Mouse (Mus musculus): ENCODE results near the gene Tbxas1. TPM values are rescaled to one million over a fixed set of nuclear protein-coding genes. Genes with fewer than 3 reads are reported as not detected.

Gene Tbxas1
- total RNA-seq, 2 experiments from 2014 or later: 0.79 to 0.81 TPM

- intact Hi-C loops (cut with DNase I): no loop called here
Observed at GRCm38 (mm10) chr6:38851740-38852139, 23.5 kb upstream of the Tbxas1 start.

GRCm38 (mm10) chr6:38853561-38853992, 21.6 kb upstream of the Tbxas1 start:
- intact Hi-C loops (cut with DNase I): no loop called here

More at GRCm38 (mm10) chr6:38851740-38852139, 23.5 kb upstream of the Tbxas1 start:
- no peak for DNase-seq

GRCm38 (mm10) chr6:38859819-38860218, 15.4 kb upstream of the Tbxas1 start:
- intact Hi-C loops (cut with DNase I): no loop called here
- no peak for DNase-seq

More at GRCm38 (mm10) chr6:38853561-38853992, 21.6 kb upstream of the Tbxas1 start:
- no peak for DNase-seq

GRCm38 (mm10) chr6:38860301-38860700, 14.9 kb upstream of the Tbxas1 start:
- no peak for DNase-seq
- intact Hi-C loops (cut with DNase I): no loop called here

GRCm38 (mm10) chr6:38863595-38863994, 11.6 kb upstream of the Tbxas1 start:
- intact Hi-C loops (cut with DNase I): no loop called here
- no peak for DNase-seq

GRCm38 (mm10) chr6:38865805-38866204, 9.4 kb upstream of the Tbxas1 start:
- no peak for DNase-seq
- intact Hi-C loops (cut with DNase I): no loop called here

GRCm38 (mm10) chr6:38866357-38866756, 8.8 kb upstream of the Tbxas1 start:
- intact Hi-C loops (cut with DNase I): no loop called here
- no peak for DNase-seq

GRCm38 (mm10) chr6:38866761-38867160, 8.4 kb upstream of the Tbxas1 start:
- intact Hi-C loops (cut with DNase I): no loop called here
- no peak for DNase-seq

GRCm38 (mm10) chr6:38867291-38867690, 7.9 kb upstream of the Tbxas1 start:
- peak in 1 of 2 experiments; percentile 12 for DNase-seq
- intact Hi-C loops (cut with DNase I): no loop called here

GRCm38 (mm10) chr6:38868974-38869373, 6.2 kb upstream of the Tbxas1 start:
- no peak for DNase-seq
- intact Hi-C loops (cut with DNase I): no loop called here

- DNase-seq: no peak
- intact Hi-C loops (cut with DNase I): no loop called here
Observed at GRCm38 (mm10) chr6:38870070-38870469, 5.1 kb upstream of the Tbxas1 start.

GRCm38 (mm10) chr6:38871051-38871450, 4.2 kb upstream of the Tbxas1 start:
- intact Hi-C loops (cut with DNase I): no loop called here

GRCm38 (mm10) chr6:38873316-38873715, 1.9 kb upstream of the Tbxas1 start:
- intact Hi-C loops (cut with DNase I): no loop called here
- no peak for DNase-seq

More at GRCm38 (mm10) chr6:38871051-38871450, 4.2 kb upstream of the Tbxas1 start:
- no peak for DNase-seq

- intact Hi-C loops (cut with DNase I): no loop called here
- peak in 1 of 2 experiments; percentile 21 for DNase-seq
Observed at GRCm38 (mm10) chr6:38874035-38874434, 1.2 kb upstream of the Tbxas1 start.

GRCm38 (mm10) chr6:38874565-38875257, 493 bp upstream of the Tbxas1 start:
- intact Hi-C loops (cut with DNase I): no loop called here
- DNase-seq: no peak

- intact Hi-C loops (cut with DNase I): no loop called here
- DNase-seq: peak; percentile 70 to 79
Observed at GRCm38 (mm10) chr6:38876071-38876911, 1.1 kb downstream of the Tbxas1 start, which contains the start of gene Hipk2. Hipk2 (minus strand) TSS chr6:38876165.

- intact Hi-C loops (cut with DNase I): no loop called here
- DNase-seq: no peak
Observed at GRCm38 (mm10) chr6:38877674-38878073, 2.5 kb downstream of the Tbxas1 start.

- intact Hi-C loops (cut with DNase I): no loop called here
- DNase-seq: no peak
Observed at GRCm38 (mm10) chr6:38881468-38881867, 6.3 kb downstream of the Tbxas1 start.

- intact Hi-C loops (cut with DNase I): no loop called here
- no peak for DNase-seq
Observed at GRCm38 (mm10) chr6:38881975-38882374, 6.8 kb downstream of the Tbxas1 start.

GRCm38 (mm10) chr6:38882728-38883171, 7.5 kb downstream of the Tbxas1 start:
- intact Hi-C loops (cut with DNase I): no loop called here

GRCm38 (mm10) chr6:38884482-38884881, 9.3 kb downstream of the Tbxas1 start:
- no peak for DNase-seq
- intact Hi-C loops (cut with DNase I): no loop called here

More at GRCm38 (mm10) chr6:38882728-38883171, 7.5 kb downstream of the Tbxas1 start:
- no peak for DNase-seq

Data from gastrocnemius, postnatal 36 days (tissue).